Mouse (Mus musculus) cortical plate, adult 2 months (tissue): ENCODE measurements around the gene Med1.
A peak's percentile ranks its signal among the peaks of the same experiment; 100 is the strongest.

Experiments used
- CTCF ChIP-seq: fragments of 200-500 bp; IDR thresholded peaks from 2 replicates; pipeline ENCODE4 v1.5.1; 2011; ENCODE audit warnings: mild to moderate bottlenecking, control low read depth, low read length; ENCODE audit not compliant: insufficient read depth; ENCODE audit errors: extremely low read depth
- POLR2A ChIP-seq: fragments of 200-500 bp; IDR thresholded peaks from 2 replicates; pipeline ENCODE4 v1.6.1; 2011; ENCODE audit warnings: mild to moderate bottlenecking, low read length, control low read depth; ENCODE audit not compliant: insufficient read depth; ENCODE audit errors: extremely low read depth

- no peak for TF ChIP-seq CTCF
- TF ChIP-seq POLR2A, result peak; percentile 88
Observed at GRCm38 (mm10) chr11:98192901-98193805, at the start of gene Med1.
